Mouse (Mus musculus): Measurements from ENCODE around the gene Cbwd1. TPM values are rescaled to one million over a fixed set of nuclear protein-coding genes. Genes with fewer than 3 reads are reported as not detected.

The Cbwd1 gene
- polyA plus RNA-seq, 1 experiment = 3.2 TPM

DNA sequence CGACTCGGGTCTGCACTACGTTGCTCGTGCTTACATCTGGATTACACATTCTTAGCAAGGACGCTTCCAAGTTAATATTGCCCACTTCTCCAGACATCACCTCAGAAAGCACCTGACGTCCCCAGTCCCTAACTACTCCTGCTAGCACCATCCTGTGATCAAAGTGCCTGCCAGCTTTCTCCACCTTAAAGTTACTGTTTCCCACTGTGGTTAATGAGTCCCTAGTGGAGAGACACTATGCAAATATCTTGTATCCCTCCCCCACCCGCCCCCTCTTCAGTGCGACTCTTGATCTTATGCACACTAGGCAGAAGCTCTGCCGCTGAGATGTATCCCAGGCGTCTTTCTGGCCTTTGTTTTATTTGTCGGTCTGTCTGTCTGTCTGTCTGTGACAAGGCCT, 16.6 kb upstream of the Cbwd1 start:
- no peak for DNase-seq (ENCODE audit: low read depth)

DNA sequence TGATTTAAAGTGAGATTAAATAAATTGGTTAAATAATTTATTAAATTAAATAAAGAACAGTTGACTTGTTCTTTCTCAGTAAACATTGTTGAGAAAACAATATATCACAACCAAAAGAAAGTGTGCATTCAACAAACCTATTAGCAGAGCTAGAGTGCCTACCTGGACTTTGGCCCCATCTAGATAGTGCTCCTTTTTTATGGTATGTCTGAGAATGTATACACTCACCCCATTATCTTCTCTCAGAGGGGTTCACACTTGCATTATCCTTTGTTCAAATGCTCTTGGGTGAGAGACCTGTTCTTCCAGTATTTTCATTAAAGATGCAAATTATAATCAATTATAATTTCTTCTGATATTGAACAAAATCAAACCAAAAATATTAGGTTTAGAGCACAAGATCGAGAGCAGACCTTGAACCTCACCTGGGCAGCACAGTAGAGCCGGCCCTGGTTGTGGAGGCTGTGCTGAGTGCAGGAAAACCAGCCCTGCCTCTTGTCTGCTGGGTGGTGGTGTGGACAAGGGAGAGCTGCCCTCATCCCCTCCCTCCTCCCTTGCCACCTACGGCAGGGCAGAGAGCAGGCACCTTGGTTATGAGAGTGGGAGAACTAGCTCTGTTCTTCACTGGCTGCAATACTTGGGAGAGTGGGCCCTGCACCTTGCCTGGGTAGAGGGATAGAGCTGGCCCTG, 11.4 kb upstream of the Cbwd1 start:
- no peak for DNase-seq (ENCODE audit: low read depth)

DNA sequence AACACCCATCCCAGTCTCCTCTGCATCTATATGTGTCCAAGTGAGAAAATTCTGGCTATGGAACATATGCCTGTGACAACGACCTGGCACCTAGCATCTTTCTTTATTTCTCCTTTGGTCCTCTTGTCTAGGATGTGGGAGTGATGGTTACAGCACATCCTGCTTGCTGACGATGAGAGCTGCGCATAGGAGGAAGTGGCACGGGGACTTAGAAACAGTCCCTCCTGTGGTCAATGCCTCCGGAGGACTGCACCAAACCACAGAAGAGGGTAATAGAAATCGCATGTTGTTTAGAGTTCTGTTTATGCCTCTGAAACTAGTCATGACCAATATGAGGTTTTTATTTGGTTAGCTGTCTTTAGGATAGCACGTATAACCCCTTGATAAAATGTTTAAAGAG, 9.9 kb upstream of the Cbwd1 start:
- DNase-seq (ENCODE audit: low read depth) = no peak

DNA sequence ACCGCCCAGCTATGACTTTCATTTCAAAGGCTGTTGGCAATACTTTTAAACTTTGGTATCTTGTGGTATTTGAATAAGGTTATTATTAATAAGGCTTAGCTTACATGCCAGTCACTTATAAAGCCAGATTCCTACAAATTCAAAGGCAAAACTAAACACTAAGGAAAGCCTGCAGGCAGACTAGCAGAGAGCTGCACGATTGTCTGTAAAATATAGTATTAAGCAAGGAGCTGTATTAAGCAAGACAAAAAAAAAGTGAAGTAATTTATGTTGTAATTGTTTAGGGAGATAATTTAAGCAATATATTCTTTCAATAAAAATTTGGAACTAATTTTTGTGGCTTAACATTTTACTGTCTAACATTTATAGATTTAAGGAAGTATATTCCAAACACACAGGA, 5.5 kb upstream of the Cbwd1 start:
- DNase-seq (ENCODE audit: low read depth) = no peak

DNA sequence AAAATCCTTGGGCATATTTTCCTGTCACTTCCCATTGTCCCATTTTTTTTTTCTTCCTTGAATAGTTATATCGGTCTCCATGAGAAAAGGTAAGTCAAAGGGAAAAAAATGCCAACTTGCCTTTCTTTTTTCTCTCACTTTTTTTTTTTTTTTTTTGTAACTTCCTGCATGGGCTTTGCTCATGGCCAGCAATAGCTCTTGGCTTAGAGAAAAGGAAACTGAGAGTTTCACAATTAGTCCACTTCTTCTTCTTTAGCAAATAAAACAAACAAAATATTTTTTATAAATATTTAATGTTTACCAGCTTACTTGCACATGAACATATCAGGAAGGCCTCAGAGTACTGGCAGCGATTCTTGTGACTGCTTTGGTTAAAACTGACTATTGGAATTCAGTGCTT, 4.8 kb upstream of the Cbwd1 start:
- DNase-seq (ENCODE audit: low read depth) = no peak

DNA sequence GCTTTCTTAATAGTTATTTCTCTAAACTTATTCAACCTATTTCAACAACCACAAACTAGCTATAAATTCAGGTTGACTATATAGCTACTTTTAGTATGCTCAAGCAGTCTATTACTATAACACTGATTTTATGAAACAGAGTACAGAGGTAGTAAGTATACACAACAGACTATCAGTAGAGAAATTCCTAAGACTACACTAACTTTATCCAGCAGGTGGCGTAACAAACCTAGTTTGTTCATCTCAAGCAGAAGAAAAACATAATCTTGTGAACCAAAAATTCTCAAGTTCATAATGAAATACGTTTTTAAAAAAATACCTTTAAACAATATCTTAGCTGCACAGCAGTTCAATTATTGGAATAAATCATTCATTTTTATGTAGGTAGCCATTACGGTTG, 2.9 kb downstream of the Cbwd1 start:
- DNase-seq (ENCODE audit: low read depth) = no peak

DNA sequence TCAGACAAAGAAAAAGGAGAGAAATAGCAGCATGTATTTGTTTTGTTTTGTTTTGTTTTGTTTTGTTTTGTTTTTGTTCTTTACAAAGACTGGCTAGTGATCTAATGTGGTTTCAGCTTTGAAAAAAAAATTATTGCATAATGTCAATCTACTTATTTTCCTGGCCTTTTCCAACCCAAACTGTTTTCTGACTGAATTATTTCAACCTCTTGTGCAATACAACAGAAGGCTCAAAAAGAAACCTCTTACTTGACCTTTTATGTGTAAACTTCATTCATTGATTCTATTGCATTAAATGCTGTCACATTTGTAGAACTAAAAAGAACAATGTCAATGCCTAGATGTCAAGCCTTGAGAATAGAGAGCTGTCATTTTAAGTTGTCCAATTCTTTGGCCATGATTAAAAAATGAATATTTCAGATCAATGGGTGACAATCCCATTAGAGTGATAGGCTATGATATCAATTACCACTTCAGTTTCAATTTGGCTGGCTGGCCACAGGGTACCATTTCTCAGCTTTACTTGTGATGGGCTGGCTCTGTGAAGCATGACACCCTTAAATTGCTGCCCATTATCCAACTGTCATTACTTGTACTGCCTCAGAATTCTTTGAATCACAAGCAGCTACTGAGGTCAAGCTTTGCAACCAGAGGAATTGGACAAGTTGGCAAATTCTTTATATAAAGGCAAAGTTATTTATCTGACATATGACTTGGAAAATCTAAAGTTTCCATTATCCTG, 15.7 kb downstream of the Cbwd1 start:
- no peak for DNase-seq (ENCODE audit: low read depth)

DNA sequence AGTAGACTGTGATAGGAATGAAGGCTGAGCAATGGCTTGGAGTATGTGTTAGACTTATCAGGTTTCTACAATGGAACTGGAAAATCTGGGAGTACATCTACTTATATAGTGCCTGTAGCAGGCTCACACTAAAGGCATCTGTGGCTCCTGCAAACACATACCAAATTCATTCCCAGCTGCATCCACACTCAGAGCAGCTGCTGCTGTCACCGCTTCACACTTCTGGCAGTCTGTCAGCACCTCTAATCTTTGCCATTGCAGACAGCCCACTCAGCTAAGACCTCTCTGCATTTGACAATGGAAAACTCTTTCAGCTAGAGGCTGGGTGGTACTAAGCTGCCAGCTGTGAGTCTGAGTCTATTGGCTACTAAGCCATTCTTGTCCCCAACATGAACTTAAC, 24.3 kb downstream of the Cbwd1 start:
- no peak for DNase-seq (ENCODE audit: low read depth)

DNA sequence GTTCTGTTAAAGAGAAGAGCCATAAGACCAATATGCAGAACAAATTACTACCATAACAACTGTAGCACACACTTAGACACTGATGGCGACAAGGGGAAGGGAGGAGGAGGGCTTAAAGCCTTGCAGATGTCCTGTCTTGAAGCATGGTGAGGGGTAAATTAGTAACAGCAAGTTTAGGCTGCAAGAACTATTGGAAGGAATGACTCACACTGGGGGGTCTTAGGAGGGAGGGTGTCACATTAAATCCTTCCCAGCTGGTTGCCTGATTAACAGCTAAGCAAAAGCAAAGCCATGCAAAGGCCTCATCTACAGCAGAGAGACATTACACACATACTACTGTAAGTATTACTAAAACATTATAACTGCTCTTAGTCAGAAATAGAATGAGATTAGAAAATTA, 32.4 kb downstream of the Cbwd1 start:
- DNase-seq (ENCODE audit: low read depth) = no peak

DNA sequence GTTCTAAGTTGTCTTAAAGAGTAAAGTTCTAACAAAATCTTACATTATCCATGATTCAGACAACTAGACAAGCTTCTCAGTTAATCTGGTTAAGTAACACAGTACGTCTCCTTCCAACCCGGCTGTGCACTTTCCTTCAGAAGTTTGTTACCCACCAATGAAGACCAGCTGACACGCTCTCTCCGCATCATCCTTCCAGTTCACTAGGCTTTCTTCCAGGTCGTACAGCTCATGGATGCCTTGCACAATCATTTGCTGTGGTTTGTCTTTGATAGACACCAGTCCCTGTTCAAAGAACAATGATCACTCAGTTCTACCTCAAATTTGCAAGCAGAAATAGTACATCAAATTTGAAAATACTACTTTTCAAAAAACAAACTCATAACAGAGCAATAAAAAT, 40.5 kb downstream of the Cbwd1 start:
- no peak for DNase-seq (ENCODE audit: low read depth)

DNA sequence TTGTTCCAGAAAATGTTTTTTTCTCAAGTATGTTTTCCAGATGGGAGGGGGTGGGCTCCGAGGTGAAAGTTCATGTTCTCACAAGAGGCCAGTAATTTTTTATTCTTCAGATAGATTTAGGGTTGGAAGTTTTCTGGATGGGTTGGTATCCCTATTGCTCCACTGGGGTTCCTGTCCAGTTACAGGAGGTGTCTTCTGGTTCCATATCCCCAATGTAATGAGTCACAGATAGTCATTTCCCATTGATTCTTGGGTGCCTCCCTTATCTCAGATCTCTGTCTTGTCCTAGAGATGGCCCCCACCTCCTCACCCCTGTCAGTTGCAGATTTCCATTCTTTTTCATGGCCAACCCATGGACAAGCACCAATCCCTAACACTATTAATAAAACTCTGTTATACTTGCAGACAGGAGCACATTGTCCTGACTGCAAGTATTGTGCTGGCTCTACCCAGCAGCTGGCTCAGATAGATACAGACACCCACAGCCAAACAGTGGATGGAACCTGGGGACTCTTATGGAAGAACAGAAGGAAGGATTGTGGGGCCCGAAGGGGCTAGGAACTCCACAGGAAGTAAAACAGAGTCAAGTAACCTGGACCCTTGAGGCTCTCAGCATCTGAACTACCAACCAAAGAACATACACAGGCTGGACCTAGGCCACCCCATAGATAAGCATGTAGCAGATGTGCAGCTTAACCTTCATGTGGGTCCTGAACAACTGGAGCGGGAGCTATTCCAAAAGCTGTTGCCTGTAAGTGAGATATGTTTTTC, 52.8 kb downstream of the Cbwd1 start:
- no peak for DNase-seq (ENCODE audit: low read depth)

DNA sequence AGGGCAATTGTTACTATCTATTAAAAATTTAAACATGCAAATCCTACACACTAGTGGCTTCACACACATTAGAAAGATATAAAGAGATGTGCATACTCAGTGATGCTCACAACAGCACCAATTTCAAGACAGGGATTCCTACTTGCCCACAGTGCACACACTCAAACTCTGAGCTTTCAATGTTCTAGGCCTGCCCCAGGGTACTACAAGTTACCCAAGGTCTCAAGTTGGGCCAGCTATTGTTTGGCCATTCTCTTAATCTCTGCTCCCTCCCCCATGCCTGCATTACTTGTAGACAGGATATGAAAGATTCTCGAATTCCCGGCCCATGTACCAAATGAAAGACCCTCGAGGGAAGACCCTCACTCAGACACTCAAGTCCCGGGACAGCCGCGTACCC, 53.8 kb downstream of the Cbwd1 start:
- DNase-seq (ENCODE audit: low read depth) = no peak

DNA sequence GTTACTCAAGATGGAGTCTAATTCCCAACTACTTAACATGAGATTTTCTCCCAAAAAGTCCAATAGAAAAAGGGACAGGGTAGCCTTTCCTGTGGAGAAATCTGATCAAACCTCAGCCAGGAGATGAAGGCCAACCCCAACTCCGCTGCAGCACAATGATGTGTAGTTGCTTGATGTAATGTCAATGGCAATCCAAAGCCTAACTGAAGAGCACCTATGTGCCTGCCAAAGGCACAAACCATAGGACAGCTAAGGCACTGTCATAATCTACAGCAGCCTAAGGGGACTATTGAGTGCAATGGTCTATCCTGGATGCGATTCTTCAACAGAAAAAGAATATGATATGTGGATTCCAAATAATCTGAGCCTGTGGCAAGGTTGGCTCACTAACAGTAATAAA, 58.6 kb downstream of the Cbwd1 start:
- no peak for DNase-seq (ENCODE audit: low read depth)

DNA sequence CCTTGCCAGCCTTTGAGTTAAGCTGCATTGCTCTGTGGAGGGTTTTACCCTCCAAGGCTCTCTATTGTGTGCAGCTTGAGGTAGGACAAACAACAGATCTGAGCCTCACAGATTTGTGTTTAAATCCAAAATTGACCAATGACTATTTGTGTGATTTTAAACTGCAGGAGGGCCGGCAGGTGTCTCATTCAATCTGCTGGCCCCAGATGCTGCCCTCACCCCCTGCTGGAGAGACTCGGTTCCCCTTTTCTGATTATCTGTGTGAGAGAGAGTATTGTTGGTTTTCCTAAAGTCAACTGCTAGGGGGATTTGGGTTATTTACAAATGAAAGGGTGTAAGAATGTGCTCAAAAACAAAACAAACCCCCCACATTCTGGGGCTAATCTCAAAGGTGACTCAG, 59.2 kb downstream of the Cbwd1 start:
- no peak for DNase-seq (ENCODE audit: low read depth)

DNA sequence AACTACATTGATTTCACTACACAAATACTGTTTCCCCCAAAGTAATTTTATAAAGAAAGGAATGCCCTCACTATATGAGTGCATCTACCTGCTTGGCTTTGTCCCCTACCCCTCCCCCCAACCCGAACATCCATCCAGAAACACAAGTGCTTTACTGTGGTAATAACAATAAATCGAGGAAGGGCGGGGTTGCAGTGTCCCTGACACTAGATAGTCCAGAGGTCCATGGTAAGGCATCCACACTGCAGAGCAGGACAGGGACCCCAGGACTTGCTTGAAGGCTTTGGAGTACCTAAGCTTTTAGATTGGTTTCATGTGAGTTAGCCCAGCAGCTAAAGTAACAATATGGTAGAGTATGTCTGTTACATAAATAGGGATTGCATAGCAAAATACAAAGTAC, 59.7 kb downstream of the Cbwd1 start:
- no peak for DNase-seq (ENCODE audit: low read depth)

DNA sequence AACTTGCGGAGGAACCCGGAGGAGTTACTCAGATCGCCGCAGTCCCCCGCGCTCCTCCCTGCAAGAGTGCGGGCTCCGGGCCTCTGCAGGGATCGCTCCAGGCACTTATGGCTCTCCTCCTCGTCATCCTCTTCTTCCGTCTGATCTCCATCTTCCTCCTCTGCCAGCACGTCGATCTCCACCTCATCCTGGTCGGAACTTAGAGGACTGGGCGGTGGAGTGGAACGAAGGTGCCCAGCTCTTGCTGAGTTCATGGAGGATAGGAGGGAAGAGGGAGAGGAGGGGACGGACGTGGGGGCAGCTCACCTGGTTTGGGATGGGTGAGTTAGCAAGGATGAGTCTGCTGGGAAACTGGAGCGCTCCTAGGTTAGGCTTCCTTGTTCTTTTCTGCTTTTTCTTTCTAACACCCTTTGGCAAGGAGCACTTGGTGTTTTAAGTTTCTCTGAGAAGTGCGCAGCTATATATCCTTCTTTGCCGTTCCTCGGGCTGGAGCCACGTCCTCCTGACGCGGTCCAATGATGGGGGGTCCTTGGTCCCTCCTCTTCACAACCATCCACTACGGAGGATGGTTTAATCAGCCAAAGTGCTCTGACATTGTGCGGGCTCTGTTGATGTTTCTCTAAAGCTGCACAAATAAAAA, 60.7 kb downstream of the Cbwd1 start, which contains the start of gene Foxd4:
TSS of gene Foxd4 (minus strand) at position 617 of the 640 bp plus-strand sequence.
- DNase-seq (ENCODE audit: low read depth) = no peak

DNA sequence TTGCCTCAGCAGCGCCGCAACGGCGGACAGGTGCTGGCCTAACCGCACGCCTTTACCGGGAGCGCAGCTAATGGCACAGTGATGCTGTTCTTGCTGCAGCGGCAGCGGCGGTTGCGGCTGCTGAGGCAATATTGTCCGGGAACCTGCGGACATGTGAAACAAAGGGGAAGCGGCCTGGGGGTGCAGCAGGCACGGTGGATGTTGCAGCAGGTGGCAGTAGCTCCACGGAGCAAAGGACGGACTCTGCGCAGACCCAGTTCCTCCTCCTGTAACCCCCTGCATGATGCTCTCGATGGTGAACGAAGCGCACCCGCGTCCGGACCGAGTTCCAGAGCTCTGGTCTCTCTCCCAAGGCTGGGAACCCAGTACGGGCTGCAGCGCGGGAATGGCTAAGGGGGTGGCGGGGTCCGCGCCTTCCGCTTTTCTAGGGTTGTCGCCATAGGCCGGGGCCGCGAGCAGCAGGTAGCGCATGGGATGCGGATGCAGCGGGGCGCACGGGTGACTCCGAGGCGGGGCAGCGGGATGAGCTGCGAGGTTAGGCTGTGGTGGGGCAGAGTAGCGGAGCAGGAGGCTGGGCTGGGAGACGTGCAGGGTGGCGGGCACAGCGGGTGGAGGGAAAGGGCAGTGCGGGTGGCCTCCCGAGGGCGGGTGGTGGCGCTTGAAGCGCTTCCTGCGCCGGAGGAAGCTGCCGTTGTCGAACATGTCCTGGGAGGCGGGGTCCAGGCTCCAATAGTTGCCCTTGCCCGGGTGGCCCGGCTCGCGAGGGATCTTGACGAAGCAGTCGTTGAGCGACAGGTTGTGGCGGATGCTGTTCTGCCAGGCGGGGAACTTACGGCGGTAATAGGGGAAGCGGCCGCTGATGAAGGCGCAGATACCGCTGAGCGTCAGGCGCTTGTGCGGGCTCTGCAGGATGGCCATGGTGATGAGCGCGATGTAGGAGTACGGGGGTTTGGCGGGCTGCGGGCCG, 61.5 kb downstream of the Cbwd1 start:
- DNase-seq (ENCODE audit: low read depth) = no peak

DNA sequence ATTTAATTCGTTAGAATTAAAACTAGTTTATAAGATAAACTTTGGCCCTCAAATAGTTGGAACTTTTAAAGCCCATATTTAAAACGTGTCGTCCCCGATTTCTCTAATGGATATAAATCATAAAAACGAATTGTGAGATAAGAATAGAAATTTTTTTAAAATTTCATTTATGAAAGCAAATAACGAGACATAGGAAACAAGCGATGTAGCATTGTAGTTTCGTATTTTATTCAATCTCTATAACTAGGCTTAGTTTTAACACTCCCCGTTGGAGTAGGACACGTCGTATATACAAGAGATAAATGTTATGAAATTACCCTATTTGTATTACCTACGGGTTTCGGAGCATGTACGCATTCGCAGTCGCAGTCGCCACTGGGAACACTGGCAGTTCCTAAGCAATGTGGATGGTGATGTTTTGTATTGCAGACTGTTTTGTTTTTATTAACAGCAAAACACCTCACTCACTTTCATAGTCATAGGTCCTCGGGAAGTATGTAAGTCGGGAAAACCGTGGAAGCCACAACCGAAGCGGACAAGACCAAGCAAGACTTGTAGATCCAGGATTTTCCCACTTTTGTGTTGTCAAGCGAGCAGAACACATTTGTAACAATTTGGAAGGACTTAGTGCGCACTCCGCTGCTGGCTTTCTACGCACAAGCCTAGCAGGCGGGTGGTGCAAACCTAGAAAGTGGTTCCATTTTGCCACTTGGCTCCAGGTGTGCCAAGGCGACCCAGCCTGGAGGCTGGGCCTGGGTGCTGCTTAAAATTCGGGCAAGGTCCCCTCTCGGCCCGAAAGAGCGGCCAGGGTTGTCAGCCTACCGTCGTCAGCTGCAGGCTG, 62.5 kb downstream of the Cbwd1 start:
- DNase-seq (ENCODE audit: low read depth) = no peak

DNA sequence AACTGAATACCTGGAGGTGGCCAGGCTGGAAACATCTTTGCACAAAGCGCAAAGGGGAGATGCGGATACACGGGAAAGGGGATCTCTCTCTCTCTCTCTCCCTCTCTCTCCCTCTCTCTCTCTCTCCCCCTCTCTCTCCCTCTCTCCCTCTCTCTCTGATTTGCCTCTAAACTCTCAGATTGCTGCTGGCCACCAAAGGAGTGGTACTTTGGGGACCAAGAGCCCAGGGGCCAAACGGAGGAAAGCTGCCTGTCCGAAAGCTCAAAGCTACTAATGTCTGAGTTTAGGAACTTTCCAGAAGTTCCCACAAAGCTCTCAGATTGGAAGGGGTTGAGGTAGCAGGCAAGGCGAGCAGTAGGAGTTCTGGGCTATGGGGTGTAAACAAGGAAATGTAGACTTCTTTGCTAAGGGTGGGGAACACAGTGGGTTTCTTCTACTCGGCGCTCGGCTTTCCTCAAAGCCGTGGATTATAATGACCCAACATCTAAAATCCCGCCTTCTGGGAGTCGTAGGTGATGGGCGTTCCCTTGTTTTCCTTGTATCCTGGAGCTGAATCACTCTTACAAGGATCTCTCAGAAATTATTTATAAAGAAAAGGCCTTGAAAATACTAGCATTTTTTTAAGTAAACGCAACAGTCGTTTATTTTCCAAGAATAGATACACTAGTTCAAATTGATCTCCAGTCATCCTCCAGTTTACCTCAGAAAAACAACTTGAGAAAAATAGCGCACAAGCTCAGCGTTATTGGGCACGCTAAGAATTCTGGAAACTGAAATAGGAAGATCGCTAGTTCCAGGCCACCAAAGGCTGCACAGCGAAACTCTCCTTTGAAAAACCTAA, 63.3 kb downstream of the Cbwd1 start:
- no peak for DNase-seq (ENCODE audit: low read depth)

Measured in gonadal fat pad, adult 2 months (tissue).